Mouse (Mus musculus) kidney, postnatal 0 days (tissue): ENCODE results near the gene Mrpl52. TPM values are rescaled to one million over a fixed set of nuclear protein-coding genes. Genes with fewer than 3 reads are reported as not detected.

Experiments used
- ATAC-seq: fragments of 200-750 bp; cut with Nextera tagmentation; replicated peaks from 2 replicates; pipeline ENCODE4 v1.8.0; 2017; ENCODE audit warnings: low read depth, moderate number of reproducible peaks, moderate TSS enrichment, moderate library complexity; ENCODE audit not compliant: low FRiP score
- DNase-seq: peaks from one replicate; pipeline ENCODE4 v3.0.0-alpha.2; 2016; ENCODE audit warnings: low spot score
- H3K27ac ChIP-seq: fragments of 300-500 bp; sonication (generic); 2 replicates; pipeline ENCODE4 v1.5.1; 2014; ENCODE audit warnings: mild to moderate bottlenecking
- H3K27me3 ChIP-seq: fragments of 300-500 bp; sonication (generic); 2 replicates; pipeline ENCODE4 v1.6.1; 2014; ENCODE audit warnings: low read length, mixed read lengths; ENCODE audit not compliant: insufficient read depth
- H3K36me3 ChIP-seq: fragments of 300-500 bp; sonication (generic); 2 replicates; pipeline ENCODE4 v1.6.1; 2014; ENCODE audit warnings: low read length, mixed read lengths; ENCODE audit not compliant: insufficient read depth
- H3K4me1 ChIP-seq: fragments of 300-500 bp; sonication (generic); replicated peaks from 2 replicates; pipeline ENCODE4 v1.6.1; 2014; ENCODE audit warnings: antibody characterized with exemption, low read length, mixed read lengths; ENCODE audit not compliant: insufficient read depth
- H3K4me2 ChIP-seq: fragments of 300-500 bp; sonication (generic); 2 replicates; pipeline ENCODE4 v1.6.1; 2014; ENCODE audit warnings: mild to moderate bottlenecking, low read length, moderate library complexity, mixed read lengths
- H3K4me3 ChIP-seq: fragments of 300-500 bp; sonication (generic); replicated peaks from 2 replicates; pipeline ENCODE4 v1.5.1; 2014; ENCODE audit warnings: low read depth, low read length
- H3K9ac ChIP-seq: fragments of 300-500 bp; sonication (generic); 2 replicates; pipeline ENCODE4 v1.6.1; 2014; ENCODE audit warnings: low read depth, low read length
- H3K9me3 ChIP-seq: fragments of 300-500 bp; sonication (generic); replicated peaks from 2 replicates; pipeline ENCODE4 v1.6.1; 2016; ENCODE audit warnings: low read length, inconsistent platforms, mixed read lengths
- CTCF ChIP-seq: IDR thresholded peaks from 2 replicates; pipeline ENCODE4 v1.5.1; 2016; ENCODE audit warnings: antibody characterized with exemption, low read depth, mild to moderate bottlenecking, moderate library complexity
- WGBS: fragments of 180-500 bp; shearing (Covaris S2); extraction: QIAGEN DNeasy Blood & Tissue Kit; methylation state at CpG from one replicate; pipeline ENCODE4 v1.1.7; 2014; 5-methylcytosine and 5-hydroxymethylcytosine counted together
- polyA plus RNA-seq: library from polyadenylated mRNA; unstranded; fragments of >200 nt; fragmentation: Nextera tagmentation; extraction: Ambion mirVana; gene quantifications from 2 replicates; pipeline ENCODE4 v1.2.1, GENCODE M21; 2015

The Mrpl52 gene
- polyA plus RNA-seq, 1 experiment from 2014 or later: 408 TPM

DNA sequence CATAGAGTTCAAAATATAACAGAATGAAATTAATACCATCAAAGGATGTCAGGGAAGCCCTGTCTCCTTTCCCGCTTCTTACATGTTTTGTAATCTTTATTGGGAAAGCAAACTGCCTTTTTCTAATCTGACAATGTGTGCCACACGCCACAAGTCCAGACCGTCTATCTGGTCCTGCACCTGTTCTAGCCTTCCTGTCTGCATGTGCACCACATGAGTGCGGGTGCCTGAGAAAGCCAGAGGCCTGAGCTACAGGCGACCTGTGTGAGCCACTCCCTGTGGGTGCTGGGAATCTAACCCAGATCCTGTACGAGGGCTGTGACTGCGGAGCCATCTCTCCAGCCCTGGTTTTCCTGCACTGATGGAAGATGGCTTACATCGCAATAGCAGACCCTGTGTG is 42.3 kb upstream of the Mrpl52 start:
- H3K9me3 ChIP-seq: no peaks in the 10 kb centered on the region
- no peak overlapping the region for H3K27ac ChIP-seq
- TF ChIP-seq CTCF: no peak
- H3K4me2 ChIP-seq: no peak overlapping the region
- H3K4me3 ChIP-seq: no peak overlapping the region
- H3K27me3 ChIP-seq: no peaks in the 10 kb centered on the region
- DNase-seq (no peak), ATAC-seq (no peak)
- H3K9ac ChIP-seq: no peak overlapping the region
- no peaks in the 10 kb centered on the region for H3K36me3 ChIP-seq
- H3K4me1 ChIP-seq: peaks cover 34% of the 10 kb centered on the region
- 91% methylated on average over 8 of the region's 8 CpGs for WGBS

DNA sequence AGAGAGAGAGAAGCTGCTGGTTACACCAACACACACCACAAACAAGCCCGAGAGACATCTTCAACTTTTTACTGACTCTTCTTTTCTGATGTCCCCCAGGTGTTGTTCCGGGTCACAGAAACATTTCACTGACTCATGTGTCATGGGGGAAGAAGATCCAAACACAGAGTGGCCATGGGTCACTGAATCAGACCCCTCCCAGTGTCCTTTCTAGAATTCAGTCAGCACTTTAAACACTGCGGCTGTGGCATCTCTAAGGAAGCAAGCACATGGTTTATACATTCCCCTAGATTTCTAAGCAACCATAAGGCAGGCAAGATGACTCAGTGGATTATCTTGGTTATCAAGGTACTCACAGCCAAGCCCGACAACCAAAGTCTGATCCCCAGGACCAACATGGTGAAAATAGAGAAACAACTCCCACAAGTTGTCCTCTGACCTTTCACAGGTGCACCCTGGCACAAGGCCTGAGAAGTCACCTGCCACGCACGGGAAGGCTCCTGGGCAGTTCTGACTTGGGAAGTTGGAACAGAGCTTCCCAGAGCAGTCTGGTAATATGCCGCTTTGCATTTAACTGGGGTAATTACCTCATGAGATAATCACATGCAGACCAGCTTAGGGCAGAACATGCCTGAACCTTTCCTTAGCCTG is 40.6 kb upstream of the Mrpl52 start:
- peak overlapping the region; percentile 68 for H3K27ac ChIP-seq
- no peak overlapping the region for H3K4me3 ChIP-seq
- TF ChIP-seq CTCF: no peak
- H3K9me3 ChIP-seq: no peaks in the 10 kb centered on the region
- H3K4me2 ChIP-seq: no peak overlapping the region
- no peak overlapping the region for H3K9ac ChIP-seq
- H3K36me3 ChIP-seq: no peaks in the 10 kb centered on the region
- peak; percentile 48 for ATAC-seq
- 52% methylated on average over 7 of the region's 7 CpGs for WGBS
- peaks cover 34% of the 10 kb centered on the region for H3K4me1 ChIP-seq
- DNase-seq: no peak
- no peaks in the 10 kb centered on the region for H3K27me3 ChIP-seq

DNA sequence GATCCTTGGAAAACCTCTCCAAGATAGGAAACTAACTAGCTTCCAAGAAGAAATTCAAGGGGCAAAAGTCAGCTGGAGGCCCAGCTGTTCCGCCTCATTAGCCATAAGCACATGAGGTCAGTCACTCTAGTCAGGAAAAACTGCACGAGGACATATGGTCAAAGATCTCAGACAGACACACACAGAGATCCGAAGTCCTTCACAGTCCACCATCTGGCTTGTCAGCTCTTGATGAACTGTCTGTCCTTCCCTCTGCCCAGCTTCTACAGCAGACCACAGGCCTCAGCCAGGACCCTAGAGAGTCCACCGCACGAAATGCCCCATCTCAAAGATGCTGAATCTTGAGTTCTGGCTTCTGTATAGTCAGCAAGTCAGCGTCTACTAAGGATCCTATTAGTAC is 39.2 kb upstream of the Mrpl52 start:
- TF ChIP-seq CTCF: no peak
- WGBS: 30% methylated on average over 6 of the region's 6 CpGs
- H3K4me3 ChIP-seq: no peak overlapping the region
- no peaks in the 10 kb centered on the region for H3K27me3 ChIP-seq
- no peak overlapping the region for H3K4me2 ChIP-seq
- H3K4me1 ChIP-seq: peaks cover 25% of the 10 kb centered on the region
- H3K36me3 ChIP-seq: no peaks in the 10 kb centered on the region
- peak; percentile 79 for DNase-seq
- H3K9ac ChIP-seq: no peak overlapping the region
- no peaks in the 10 kb centered on the region for H3K9me3 ChIP-seq
- H3K27ac ChIP-seq: peak overlapping the region; percentile 68; the same call in 1 of the 2 replicates
- ATAC-seq: peak; percentile 88

DNA sequence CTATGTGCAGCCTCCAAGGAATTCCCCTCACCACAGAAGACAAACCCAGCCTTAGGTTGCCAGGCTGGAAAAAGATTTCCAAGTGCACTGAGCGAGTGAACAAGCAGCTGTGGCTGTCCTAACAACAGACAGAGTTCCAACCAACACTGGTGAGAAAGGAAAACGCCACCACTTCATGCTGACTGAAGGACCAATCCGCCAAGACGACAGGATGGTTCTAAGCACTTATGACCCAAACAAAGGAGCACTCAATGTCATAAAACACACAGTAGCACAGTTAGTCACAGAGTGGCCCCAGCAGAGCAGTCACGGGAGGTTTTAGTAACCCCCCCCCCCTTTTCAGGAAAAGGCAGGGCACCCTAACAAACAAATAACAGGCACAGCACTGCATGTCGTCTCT is 35.9 kb upstream of the Mrpl52 start:
- Histone ChIP-seq H3K36me3 (no peaks in the 10 kb centered on the region), H3K27ac (no peak overlapping the region), H3K4me2 (no peak overlapping the region), H3K9ac (no peak overlapping the region), H3K9me3 (no peaks in the 10 kb centered on the region), H3K27me3 (no peaks in the 10 kb centered on the region), H3K4me3 (no peak overlapping the region), H3K4me1 (peaks cover 13% of the 10 kb centered on the region)
- 52% methylated on average over 6 of the region's 6 CpGs for WGBS
- TF ChIP-seq CTCF: no peak
- ATAC-seq (no peak), DNase-seq (no peak)

DNA sequence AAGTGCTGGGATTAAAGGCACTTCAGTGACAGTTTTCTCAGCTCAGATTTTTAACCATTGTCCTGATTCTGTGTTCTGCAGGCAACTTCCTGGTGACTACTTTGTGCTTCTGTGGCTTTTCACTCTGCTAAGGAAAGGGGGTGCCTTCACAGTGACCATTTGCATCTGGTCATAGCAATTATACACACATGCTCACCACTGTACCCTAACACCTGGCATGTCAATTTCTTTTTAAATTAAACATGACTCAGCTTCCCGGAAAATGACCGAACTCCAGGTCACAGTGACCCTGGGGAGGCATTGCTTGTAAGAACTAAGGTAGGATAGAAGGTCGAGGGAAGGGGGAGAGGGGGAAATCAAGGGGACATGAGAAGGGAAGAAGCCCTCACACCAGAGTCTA is 32.9 kb upstream of the Mrpl52 start:
- H3K9me3 ChIP-seq: no peaks in the 10 kb centered on the region
- no peak overlapping the region for H3K9ac ChIP-seq
- no peaks in the 10 kb centered on the region for H3K27me3 ChIP-seq
- H3K36me3 ChIP-seq: no peaks in the 10 kb centered on the region
- DNase-seq (no peak), ATAC-seq (no peak)
- H3K4me2 ChIP-seq: no peak overlapping the region
- 79% methylated on average over 3 of the region's 3 CpGs for WGBS
- H3K4me3 ChIP-seq: no peak overlapping the region
- peaks cover 6% of the 10 kb centered on the region; the same call in 1 of the 2 replicates for H3K4me1 ChIP-seq
- no peak overlapping the region for H3K27ac ChIP-seq
- TF ChIP-seq CTCF: no peak

DNA sequence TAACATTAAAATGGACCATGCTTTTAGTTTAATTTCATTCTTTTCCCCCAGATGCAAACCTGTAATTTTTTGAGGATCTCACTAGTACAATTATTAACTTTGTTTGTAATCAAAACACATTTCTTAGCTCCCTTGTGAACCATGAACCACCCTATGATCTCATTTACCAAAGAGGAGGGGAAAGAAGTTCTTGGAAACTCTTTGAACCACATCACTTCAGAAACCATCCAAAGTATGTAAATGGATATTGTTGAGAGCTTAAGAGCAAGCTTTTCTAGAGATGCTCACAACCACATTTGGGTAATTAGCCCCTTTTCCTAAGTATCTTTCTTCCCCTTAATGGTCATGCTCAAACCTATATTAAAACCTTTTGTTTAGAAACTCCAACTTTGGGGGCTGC is 32.4 kb upstream of the Mrpl52 start:
- DNase-seq (no peak), ATAC-seq (no peak)
- H3K4me2 ChIP-seq: no peak overlapping the region
- no peak for TF ChIP-seq CTCF
- H3K36me3 ChIP-seq: no peaks in the 10 kb centered on the region
- H3K4me1 ChIP-seq: peaks cover 10% of the 10 kb centered on the region; the same call in 1 of the 2 replicates
- no peak overlapping the region for H3K27ac ChIP-seq
- H3K4me3 ChIP-seq: no peak overlapping the region
- no peaks in the 10 kb centered on the region for H3K9me3 ChIP-seq
- H3K27me3 ChIP-seq: no peaks in the 10 kb centered on the region
- no peak overlapping the region for H3K9ac ChIP-seq

DNA sequence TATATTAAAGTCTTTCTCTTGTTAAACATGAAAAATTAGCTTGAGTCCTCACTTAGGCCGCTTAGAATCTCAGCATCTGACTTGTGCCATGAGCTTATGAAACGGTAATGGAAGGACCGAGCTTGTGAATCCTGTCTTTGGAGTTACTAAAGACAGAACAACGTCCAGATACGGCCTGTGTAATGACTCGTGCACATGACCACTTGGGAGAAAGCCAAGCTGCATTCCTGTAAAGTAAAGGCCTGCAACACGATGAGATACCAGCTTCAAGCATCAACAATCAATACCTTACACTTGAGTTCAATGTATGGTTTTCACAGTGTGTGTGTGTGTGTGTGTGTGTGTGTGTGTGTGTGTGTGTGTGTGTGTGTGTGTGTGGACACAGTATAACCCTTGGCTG is 30.0 kb upstream of the Mrpl52 start:
- WGBS: 65% methylated on average over 7 of the region's 7 CpGs
- ATAC-seq (no peak), DNase-seq (no peak)
- Histone ChIP-seq H3K27ac (no peak overlapping the region), H3K4me1 (peaks cover 10% of the 10 kb centered on the region; the same call in 1 of the 2 replicates), H3K4me3 (no peak overlapping the region), H3K4me2 (no peak overlapping the region), H3K27me3 (no peaks in the 10 kb centered on the region), H3K36me3 (no peaks in the 10 kb centered on the region), H3K9me3 (no peaks in the 10 kb centered on the region), H3K9ac (no peak overlapping the region)
- TF ChIP-seq CTCF: no peak
